In genomic region chr12:87543927-87544326, GRCm38 (mm10) we compare ENCODE assay signal across 38 mouse cellular contexts. TPM values are rescaled to one million over a fixed set of nuclear protein-coding genes. Genes with fewer than 3 reads are reported as not detected.
"Had no signal": no experiment of that assay in that cellular context is flagged by ENCODE, and none has a peak within 500 bp of the region (broad histone marks: within the 10 kb centered on the region; RNA-seq: fewer than 3 reads in every experiment).

No protein-coding gene starts in this region.

- DNase-seq: left cerebral cortex, postnatal 4 days; liver; liver, embryonic 13.5 days; liver, postnatal 0 days; lung, adult 18-20 months; lung, adult 2 months; lung, embryonic 14.5 days; lung, postnatal 10 days; lung, postnatal 14 days; lung, postnatal 36 days; lung, postnatal 4 days; midbrain, embryonic 14.5 days had no signal

- H3K4me2 ChIP-seq: limb, embryonic 12.5 days; limb, embryonic 13.5 days; limb, embryonic 15.5 days; liver, embryonic 11.5 days; liver, embryonic 12.5 days; liver, embryonic 13.5 days; liver, embryonic 15.5 days; lung, embryonic 14.5 days; lung, embryonic 15.5 days; midbrain, embryonic 11.5 days; midbrain, embryonic 12.5 days; midbrain, embryonic 13.5 days; midbrain, embryonic 15.5 days; neural tube, embryonic 12.5 days had no signal

- H3K36me3 ChIP-seq: limb, embryonic 10.5 days; limb, embryonic 12.5 days; limb, embryonic 13.5 days; limb, embryonic 15.5 days; liver, embryonic 12.5 days; liver, embryonic 13.5 days; liver, embryonic 15.5 days; lung, embryonic 15.5 days; midbrain, embryonic 10.5 days; midbrain, embryonic 12.5 days; midbrain, embryonic 13.5 days; midbrain, embryonic 15.5 days; neural tube, embryonic 12.5 days had no signal

- H3K9me3 ChIP-seq: limb, embryonic 10.5 days; limb, embryonic 13.5 days; limb, embryonic 15.5 days; liver, embryonic 13.5 days; liver, embryonic 15.5 days; lung, embryonic 15.5 days; midbrain, embryonic 10.5 days; midbrain, embryonic 12.5 days; midbrain, embryonic 13.5 days; midbrain, embryonic 15.5 days; neural tube, embryonic 12.5 days had no signal

- H3K4me1 ChIP-seq: limb, embryonic 10.5 days; limb, embryonic 12.5 days; limb, embryonic 13.5 days; limb, embryonic 15.5 days; liver, embryonic 12.5 days; liver, embryonic 13.5 days; liver, embryonic 15.5 days; lung, embryonic 15.5 days; megakaryocyte, embryonic 14.5 days; midbrain, embryonic 10.5 days; midbrain, embryonic 12.5 days; midbrain, embryonic 13.5 days; midbrain, embryonic 15.5 days; neural tube, embryonic 12.5 days had no signal

- H3K4me3 ChIP-seq: limb, embryonic 10.5 days; limb, embryonic 12.5 days; limb, embryonic 13.5 days; limb, embryonic 15.5 days; liver, embryonic 12.5 days; liver, embryonic 13.5 days; liver, embryonic 15.5 days; lung, embryonic 15.5 days; megakaryocyte, embryonic 14.5 days; midbrain, embryonic 10.5 days; midbrain, embryonic 12.5 days; midbrain, embryonic 13.5 days; midbrain, embryonic 15.5 days; neural tube, embryonic 12.5 days had no signal

- H3K9ac ChIP-seq: limb, embryonic 12.5 days; limb, embryonic 13.5 days; limb, embryonic 15.5 days; liver, embryonic 12.5 days; liver, embryonic 13.5 days; liver, embryonic 14.5 days; liver, embryonic 15.5 days; liver, postnatal 0 days; lung, embryonic 14.5 days; lung, embryonic 15.5 days; midbrain, embryonic 12.5 days; midbrain, embryonic 13.5 days; midbrain, embryonic 15.5 days; neural tube, embryonic 12.5 days had no signal

- ATAC-seq: liver, embryonic 12.5 days; liver, postnatal 0 days; lung, postnatal 0 days; midbrain, embryonic 13.5 days; midbrain, embryonic 15.5 days; midbrain, embryonic 16.5 days had no signal

- H3K27me3 ChIP-seq: limb, embryonic 12.5 days; limb, embryonic 13.5 days; limb, embryonic 15.5 days; liver, embryonic 12.5 days; liver, embryonic 13.5 days; liver, embryonic 15.5 days; lung, embryonic 15.5 days; megakaryocyte, embryonic 14.5 days; midbrain, embryonic 12.5 days; midbrain, embryonic 13.5 days; midbrain, embryonic 15.5 days; neural tube, embryonic 12.5 days had no signal

- H3K27ac ChIP-seq: limb, embryonic 10.5 days; limb, embryonic 12.5 days; limb, embryonic 13.5 days; limb, embryonic 15.5 days; liver, embryonic 12.5 days; liver, embryonic 13.5 days; liver, embryonic 14.5 days; liver, embryonic 15.5 days; lung, embryonic 15.5 days; macrophage; midbrain, embryonic 10.5 days; midbrain, embryonic 12.5 days; midbrain, embryonic 13.5 days; midbrain, embryonic 15.5 days; neural tube, embryonic 12.5 days had no signal

RNA-seq across cellular contexts. Expression of gene Gm8300, which starts 29.8 kb away (rescaled TPM):
- polyA plus RNA-seq: limb, embryonic 10.5 days; limb, embryonic 11.5 days; limb, embryonic 12.5 days; limb, embryonic 13.5 days; limb, embryonic 14.5 days; limb, embryonic 15.5 days; liver, adult 2 months; liver, embryonic 11.5 days; liver, embryonic 12.5 days; liver, embryonic 13.5 days; liver, embryonic 14.5 days; liver, embryonic 15.5 days; liver, embryonic 16.5 days; liver, postnatal 0 days; lung, adult 2 months; lung, embryonic 14.5 days; lung, embryonic 15.5 days; lung, embryonic 16.5 days; lung, postnatal 0 days; macrophage; midbrain, embryonic 10.5 days; midbrain, embryonic 11.5 days; midbrain, embryonic 12.5 days; midbrain, embryonic 13.5 days; midbrain, embryonic 14.5 days; midbrain, embryonic 15.5 days; midbrain, embryonic 16.5 days; midbrain, postnatal 0 days; neural tube, embryonic 11.5 days; neural tube, embryonic 12.5 days had no signal

RNA-seq across cellular contexts. Expression of gene Gm5788, which starts 49.4 kb away (rescaled TPM):
- polyA plus RNA-seq: limb, embryonic 10.5 days; limb, embryonic 11.5 days; limb, embryonic 12.5 days; limb, embryonic 13.5 days; limb, embryonic 14.5 days; limb, embryonic 15.5 days; liver, adult 2 months; liver, embryonic 11.5 days; liver, embryonic 12.5 days; liver, embryonic 13.5 days; liver, embryonic 14.5 days; liver, embryonic 15.5 days; liver, embryonic 16.5 days; liver, postnatal 0 days; lung, adult 2 months; lung, embryonic 14.5 days; lung, embryonic 15.5 days; lung, embryonic 16.5 days; lung, postnatal 0 days; macrophage; midbrain, embryonic 10.5 days; midbrain, embryonic 11.5 days; midbrain, embryonic 12.5 days; midbrain, embryonic 13.5 days; midbrain, embryonic 14.5 days; midbrain, embryonic 15.5 days; midbrain, embryonic 16.5 days; midbrain, postnatal 0 days; neural tube, embryonic 11.5 days; neural tube, embryonic 12.5 days had no signal

RNA-seq across cellular contexts. Expression of gene Oog1, which starts 58.6 kb away (rescaled TPM):
- polyA plus RNA-seq: limb, embryonic 10.5 days; limb, embryonic 11.5 days; limb, embryonic 12.5 days; limb, embryonic 13.5 days; limb, embryonic 14.5 days; limb, embryonic 15.5 days; liver, adult 2 months; liver, embryonic 11.5 days; liver, embryonic 12.5 days; liver, embryonic 13.5 days; liver, embryonic 14.5 days; liver, embryonic 15.5 days; liver, embryonic 16.5 days; liver, postnatal 0 days; lung, adult 2 months; lung, embryonic 14.5 days; lung, embryonic 15.5 days; lung, embryonic 16.5 days; lung, postnatal 0 days; macrophage; midbrain, embryonic 10.5 days; midbrain, embryonic 11.5 days; midbrain, embryonic 12.5 days; midbrain, embryonic 13.5 days; midbrain, embryonic 14.5 days; midbrain, embryonic 15.5 days; midbrain, embryonic 16.5 days; midbrain, postnatal 0 days; neural tube, embryonic 11.5 days; neural tube, embryonic 12.5 days had no signal
